Mouse (Mus musculus) heart, postnatal 0 days (tissue): ENCODE measurements at regions not wholly inside any gene's neighbourhood (a gene's known extent, or its start where the extent isn't known, plus 50 kb on each side); places are given as distances from the start of the nearest gene placed in this dataset.
A peak's percentile ranks its signal among the peaks of the same experiment; 100 is the strongest.

Experiments
- ATAC-seq: fragments of 200-750 bp; cut with Nextera tagmentation; 2 replicates; pipeline ENCODE4 v1.8.0; 2017; ENCODE audit warnings: low read depth, moderate number of reproducible peaks, moderate library complexity; ENCODE audit not compliant: insufficient read depth
- DNase-seq: peaks from one replicate; pipeline ENCODE4 v3.0.0-alpha.2; 2016; ENCODE audit warnings: low spot score
- H3K27ac ChIP-seq: fragments of 300-500 bp; sonication (generic); 2 replicates; pipeline ENCODE4 v1.5.1; 2014; ENCODE audit warnings: low read depth, mild to moderate bottlenecking
- H3K27me3 ChIP-seq: fragments of 300-500 bp; sonication (generic); 2 replicates; pipeline ENCODE4 v1.6.1; 2014; ENCODE audit warnings: low read length, mixed read lengths; ENCODE audit not compliant: control insufficient read depth, insufficient read depth
- H3K36me3 ChIP-seq: fragments of 300-500 bp; sonication (generic); replicated peaks from 2 replicates; pipeline ENCODE4 v1.6.1; 2014; ENCODE audit warnings: low read length, mixed read lengths; ENCODE audit not compliant: control insufficient read depth, insufficient read depth
- H3K4me1 ChIP-seq: fragments of 300-500 bp; sonication (generic); 2 replicates; pipeline ENCODE4 v1.6.1; 2014; ENCODE audit warnings: antibody characterized with exemption; ENCODE audit not compliant: control insufficient read depth, insufficient read depth
- H3K4me2 ChIP-seq: fragments of 300-500 bp; sonication (generic); 2 replicates; pipeline ENCODE4 v1.6.1; 2014; ENCODE audit warnings: low read depth, mild to moderate bottlenecking, low read length, moderate library complexity
- H3K4me3 ChIP-seq: fragments of 300-500 bp; sonication (generic); 2 replicates; pipeline ENCODE4 v1.5.1; 2014; ENCODE audit warnings: low read depth, low read length
- H3K9ac ChIP-seq: fragments of 300-500 bp; sonication (generic); replicated peaks from 2 replicates; pipeline ENCODE4 v1.6.1; 2014; ENCODE audit warnings: low read depth, low read length, mixed read lengths
- H3K9me3 ChIP-seq: fragments of 300-500 bp; sonication (generic); replicated peaks from 2 replicates; pipeline ENCODE4 v1.6.1; 2016; ENCODE audit warnings: low read length; ENCODE audit not compliant: control insufficient read depth
- CTCF ChIP-seq: IDR thresholded peaks from 2 replicates; pipeline ENCODE4 v1.5.1; 2016; ENCODE audit warnings: antibody characterized with exemption, control low read depth, low read depth
- EP300 ChIP-seq: IDR thresholded peaks from 2 replicates; pipeline ENCODE4 v1.6.1; 2016; ENCODE audit warnings: antibody characterized with exemption, low read depth
- WGBS: fragments of 180-500 bp; shearing (Covaris S2); extraction: QIAGEN DNeasy Blood & Tissue Kit; methylation state at CpG from one replicate; pipeline ENCODE4 v1.1.7; 2014; 5-methylcytosine and 5-hydroxymethylcytosine counted together

DNA sequence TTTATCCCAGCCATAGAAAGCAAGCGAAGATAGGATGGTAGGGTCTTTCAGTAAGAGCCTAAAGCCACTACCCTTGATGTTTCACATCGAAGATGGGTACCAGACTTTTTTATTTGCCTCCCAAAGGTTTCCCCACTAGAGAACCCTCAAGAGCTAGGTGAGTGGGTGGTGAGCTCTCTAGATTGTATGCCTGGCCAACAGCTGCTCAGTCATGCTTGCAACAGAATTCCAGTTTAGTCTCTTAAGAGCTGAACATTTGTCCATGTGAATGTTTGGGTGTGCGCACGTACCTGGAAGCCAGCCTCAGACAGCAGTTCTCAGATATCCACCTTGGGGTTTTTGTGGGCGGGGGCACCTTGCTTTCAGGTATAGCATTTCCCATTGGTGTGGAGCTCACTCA is 218.5 kb downstream of the Suds3 start:
- Histone ChIP-seq H3K9ac (no peak overlapping the region), H3K4me1 (no peaks in the 10 kb centered on the region), H3K27me3 (no peaks in the 10 kb centered on the region), H3K4me2 (no peak overlapping the region), H3K27ac (no peak overlapping the region), H3K4me3 (no peak overlapping the region), H3K36me3 (no peaks in the 10 kb centered on the region), H3K9me3 (0 out of 2 replicates have a peak, but pooled peaks cover 5% of the 10 kb centered on the region)
- no peak for ATAC-seq
- no peak for DNase-seq
- 67% methylated on average over 5 of the region's 5 CpGs for WGBS
- TF ChIP-seq EP300 (no peak), CTCF (no peak)

- no peaks in the 10 kb centered on the region for H3K36me3 ChIP-seq
- H3K9ac ChIP-seq, result no peak overlapping the region
- no peak overlapping the region for H3K27ac ChIP-seq
- DNase-seq, result no peak
- 67% methylated on average over 12 of the region's 12 CpGs for WGBS
- no peaks in the 10 kb centered on the region for H3K27me3 ChIP-seq
- 0 out of 2 replicates have a peak, but pooled peaks cover 4% of the 10 kb centered on the region for H3K9me3 ChIP-seq
- H3K4me3 ChIP-seq, result no peak overlapping the region
- no peak overlapping the region for H3K4me2 ChIP-seq
- no peak for ATAC-seq
- no peaks in the 10 kb centered on the region for H3K4me1 ChIP-seq
- TF ChIP-seq CTCF (no peak), EP300 (no peak)
These were observed 220.7 kb downstream of the Suds3 start for GRCm38 (mm10) chr5:116895036-116895783.

DNA sequence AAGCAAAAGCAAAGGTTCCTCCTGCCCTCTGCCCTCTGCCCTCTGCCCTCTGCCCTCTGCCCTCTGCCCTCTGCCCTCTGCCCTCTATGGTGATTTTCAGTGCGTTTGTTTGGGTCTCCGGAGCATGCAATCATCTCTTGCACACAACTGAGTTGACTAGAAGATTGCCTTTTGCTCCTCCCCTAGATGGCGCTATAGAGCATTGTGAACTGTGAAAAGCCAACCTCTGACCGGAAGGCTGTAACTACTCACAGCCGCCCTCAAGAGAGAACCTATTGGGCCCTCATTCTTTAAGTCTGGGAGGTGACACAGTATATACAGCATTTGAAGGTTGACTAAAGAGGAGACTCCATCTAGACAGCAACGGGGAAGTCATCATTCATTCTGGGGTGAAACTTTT is 221.3 kb downstream of the Suds3 start:
- DNase-seq (no peak), ATAC-seq (no peak)
- H3K4me1 ChIP-seq, result no peaks in the 10 kb centered on the region
- TF ChIP-seq CTCF, result 0 out of 2 replicates have a peak, but pooled peaks have one; percentile 6
- TF ChIP-seq EP300, result no peak
- H3K4me2 ChIP-seq, result no peak overlapping the region
- 76% methylated on average over 6 of the region's 6 CpGs for WGBS
- H3K9me3 ChIP-seq, result 0 out of 2 replicates have a peak, but pooled peaks cover 4% of the 10 kb centered on the region
- no peak overlapping the region for H3K4me3 ChIP-seq
- H3K9ac ChIP-seq, result no peak overlapping the region
- H3K27ac ChIP-seq, result no peak overlapping the region
- no peaks in the 10 kb centered on the region for H3K27me3 ChIP-seq
- no peaks in the 10 kb centered on the region for H3K36me3 ChIP-seq

GRCm38 (mm10) chr5:116892877-116893276 is 223.0 kb downstream of the Suds3 start:
- H3K4me2 ChIP-seq, result no peak overlapping the region
- H3K4me3 ChIP-seq, result no peak overlapping the region
- no peak for DNase-seq
- H3K36me3 ChIP-seq, result no peaks in the 10 kb centered on the region
- H3K9ac ChIP-seq, result no peak overlapping the region
- 72% methylated on average over 13 of the region's 13 CpGs for WGBS
- TF ChIP-seq CTCF (no peak), EP300 (no peak)
- no peak for ATAC-seq
- no peaks in the 10 kb centered on the region for H3K4me1 ChIP-seq
- no peaks in the 10 kb centered on the region for H3K27me3 ChIP-seq
- no peak overlapping the region for H3K27ac ChIP-seq
- H3K9me3 ChIP-seq, result peaks cover 4% of the 10 kb centered on the region; the same call in 1 of the 2 replicates

DNA sequence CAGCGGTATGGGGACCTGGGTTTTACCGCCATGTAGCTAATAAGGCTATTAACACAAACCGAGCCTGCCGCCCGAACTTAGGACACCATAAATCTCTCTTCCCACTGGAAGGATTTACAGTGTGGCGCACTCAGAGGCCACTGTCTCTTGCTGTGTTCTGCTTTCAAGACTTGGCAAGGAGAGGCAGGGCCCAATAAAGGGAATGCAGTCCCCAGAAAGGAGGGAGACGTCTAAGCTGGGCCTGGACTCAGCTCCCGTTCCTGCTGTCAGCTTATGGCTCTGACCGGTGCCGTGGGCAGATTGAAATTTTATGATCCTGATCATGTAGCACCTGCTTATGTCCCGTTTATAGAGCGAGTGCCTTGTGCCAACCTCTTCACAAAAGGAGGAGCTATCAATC is 226.7 kb downstream of the Suds3 start:
- no peak for ATAC-seq
- H3K4me1 ChIP-seq, result no peaks in the 10 kb centered on the region
- H3K9ac ChIP-seq, result no peak overlapping the region
- no peaks in the 10 kb centered on the region for H3K36me3 ChIP-seq
- H3K27ac ChIP-seq, result no peak overlapping the region
- no peaks in the 10 kb centered on the region; the same call in 1 of the 2 replicates for H3K9me3 ChIP-seq
- no peak for DNase-seq
- no peak for TF ChIP-seq EP300
- TF ChIP-seq CTCF, result no peak
- H3K27me3 ChIP-seq, result no peaks in the 10 kb centered on the region
- WGBS, result 81% methylated on average over 12 of the region's 12 CpGs
- no peak overlapping the region for H3K4me3 ChIP-seq
- H3K4me2 ChIP-seq, result no peak overlapping the region
